Mouse (Mus musculus) cerebellum, adult 9-11 months (tissue): ENCODE results near the gene Rnase10.
"Not testable (repeated sequence)": the region's sequence is repeated elsewhere in the genome, so short reads cannot be mapped to it uniquely, and the experiment has no call there.

ENCODE experiments used
- DNase-seq: peaks from one replicate; pipeline ENCODE4 v3.0.0; 2022

The Rnase10 gene

DNA sequence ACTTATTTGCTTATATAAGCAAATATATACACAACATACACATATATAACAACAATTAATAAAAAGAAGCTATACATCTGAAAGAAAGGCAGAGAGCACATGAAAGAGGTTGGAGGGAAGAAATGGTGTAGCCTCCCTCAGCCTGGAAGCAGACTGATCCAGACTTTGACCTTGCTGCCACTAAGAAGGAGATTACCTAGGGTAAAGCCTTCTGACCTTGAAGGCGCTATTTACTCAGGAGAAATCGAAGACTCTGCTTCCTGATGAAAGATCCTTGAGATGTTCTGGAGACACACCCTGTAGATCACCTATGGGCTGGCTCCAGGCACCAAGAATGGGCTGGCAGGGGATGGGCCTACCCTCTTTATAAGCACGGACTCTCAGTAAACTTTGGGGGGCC is 7.2 kb downstream of the Rnase10 start:
- DNase-seq: not testable (repeated sequence)

DNA sequence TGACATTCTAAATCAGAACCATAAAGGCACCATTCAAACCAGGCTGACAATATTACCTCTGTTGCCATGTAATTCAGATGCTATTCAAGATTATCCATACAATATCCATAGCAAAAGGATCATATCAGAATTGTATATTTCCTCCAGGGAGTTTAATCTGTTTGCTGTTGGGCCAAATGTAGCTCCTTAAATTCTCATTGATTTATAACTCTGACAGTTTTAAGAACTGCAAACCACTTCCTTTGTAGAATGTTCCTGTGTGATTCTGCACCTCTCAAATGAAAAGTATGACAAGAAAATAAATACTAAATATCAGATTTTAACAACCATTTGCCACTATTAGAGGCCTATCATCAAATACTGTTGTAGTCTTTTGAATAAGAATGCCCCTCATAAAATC is 8.2 kb downstream of the Rnase10 start:
- DNase-seq: no peak

DNA sequence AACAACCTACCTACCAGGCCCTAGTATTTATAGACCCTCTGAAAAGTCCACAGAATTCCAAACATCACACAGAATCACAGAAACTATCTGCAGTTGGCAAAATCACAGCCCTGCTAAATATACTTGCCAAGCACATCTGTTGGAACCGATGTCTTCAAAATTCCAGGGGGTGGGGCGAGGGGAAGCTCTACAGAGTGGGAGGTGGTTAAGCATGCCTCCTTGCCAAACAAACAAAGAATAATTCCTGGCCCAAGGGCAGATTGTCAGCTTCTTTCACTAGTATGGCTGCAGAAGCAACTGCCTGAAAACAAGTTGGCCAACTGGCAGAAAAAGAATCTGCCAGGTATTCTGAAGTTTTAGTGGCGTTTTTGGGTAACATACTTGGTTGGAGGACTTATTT is 9.7 kb downstream of the Rnase10 start:
- DNase-seq: no peak

DNA sequence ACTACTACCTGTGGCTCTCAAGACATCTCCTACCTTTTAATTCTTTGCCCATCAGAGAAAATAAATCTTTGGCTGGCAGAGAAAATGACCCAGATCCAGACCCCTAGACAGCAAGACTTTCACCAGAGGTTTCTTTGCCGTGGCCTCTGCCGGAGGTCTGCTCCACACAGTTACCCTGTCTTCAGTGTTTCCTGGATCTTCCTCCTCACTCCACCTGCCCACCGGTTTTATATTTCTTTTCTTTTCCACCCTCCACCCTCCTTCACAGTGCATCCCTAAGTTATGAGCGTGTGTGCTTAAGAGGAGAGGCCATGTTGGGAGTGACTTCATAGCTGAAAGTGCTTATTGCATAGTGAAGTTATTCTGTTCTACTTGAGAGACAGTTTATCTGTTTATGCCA is 15.9 kb downstream of the Rnase10 start:
- no peak for DNase-seq

DNA sequence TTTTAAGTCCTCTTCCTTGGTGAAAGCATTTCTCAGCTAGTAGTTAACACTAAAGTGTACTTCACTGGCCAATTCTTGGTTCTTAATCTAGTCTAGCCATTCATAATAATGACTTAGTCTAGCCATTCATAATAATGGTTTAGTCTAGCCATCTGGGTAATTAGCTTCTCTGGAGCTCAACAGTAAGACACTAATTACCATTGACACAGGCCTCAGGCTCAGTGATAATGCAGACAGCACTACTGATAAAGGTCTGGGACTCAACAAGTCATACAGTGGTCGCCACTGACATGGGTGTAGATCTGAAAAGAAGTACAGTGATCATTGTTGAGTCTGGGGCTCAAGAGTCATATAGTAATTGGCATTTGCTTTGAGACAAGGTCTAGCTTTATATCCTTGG is 17.3 kb downstream of the Rnase10 start:
- no peak for DNase-seq

DNA sequence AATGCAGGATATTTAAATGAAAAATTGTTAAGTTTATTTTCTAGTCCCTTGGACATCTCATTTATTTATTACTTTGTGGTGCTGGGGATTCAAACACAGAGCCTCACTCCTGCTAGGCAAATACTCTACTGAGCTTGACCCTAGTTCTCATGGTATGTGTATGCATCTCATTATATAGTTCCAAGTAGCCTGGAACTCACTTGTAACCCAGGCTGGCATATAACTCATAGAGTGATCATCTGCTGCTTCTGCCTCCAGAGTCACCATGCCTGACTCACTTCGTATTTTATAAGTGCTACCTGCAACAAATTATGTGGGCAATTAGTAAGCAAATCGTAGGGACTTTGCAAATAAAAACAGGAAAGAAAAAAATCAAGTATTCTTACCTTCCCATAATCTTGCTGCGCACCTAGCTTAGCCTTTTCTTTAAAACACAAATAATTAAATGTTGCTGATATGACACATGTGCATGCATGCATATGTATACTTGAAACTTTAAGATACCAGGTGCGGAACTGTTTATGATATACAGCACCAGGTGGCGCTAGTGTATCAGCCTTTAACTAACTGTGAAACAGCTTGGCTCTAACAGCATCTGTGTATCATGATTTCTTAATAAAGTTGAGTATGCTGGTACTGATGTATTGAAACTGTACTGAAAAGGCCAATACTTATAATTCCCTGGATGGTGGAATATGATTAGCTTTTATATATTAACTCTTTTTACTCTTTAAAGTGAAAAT is 19.0 kb downstream of the Rnase10 start:
- DNase-seq: peak; percentile 58

DNA sequence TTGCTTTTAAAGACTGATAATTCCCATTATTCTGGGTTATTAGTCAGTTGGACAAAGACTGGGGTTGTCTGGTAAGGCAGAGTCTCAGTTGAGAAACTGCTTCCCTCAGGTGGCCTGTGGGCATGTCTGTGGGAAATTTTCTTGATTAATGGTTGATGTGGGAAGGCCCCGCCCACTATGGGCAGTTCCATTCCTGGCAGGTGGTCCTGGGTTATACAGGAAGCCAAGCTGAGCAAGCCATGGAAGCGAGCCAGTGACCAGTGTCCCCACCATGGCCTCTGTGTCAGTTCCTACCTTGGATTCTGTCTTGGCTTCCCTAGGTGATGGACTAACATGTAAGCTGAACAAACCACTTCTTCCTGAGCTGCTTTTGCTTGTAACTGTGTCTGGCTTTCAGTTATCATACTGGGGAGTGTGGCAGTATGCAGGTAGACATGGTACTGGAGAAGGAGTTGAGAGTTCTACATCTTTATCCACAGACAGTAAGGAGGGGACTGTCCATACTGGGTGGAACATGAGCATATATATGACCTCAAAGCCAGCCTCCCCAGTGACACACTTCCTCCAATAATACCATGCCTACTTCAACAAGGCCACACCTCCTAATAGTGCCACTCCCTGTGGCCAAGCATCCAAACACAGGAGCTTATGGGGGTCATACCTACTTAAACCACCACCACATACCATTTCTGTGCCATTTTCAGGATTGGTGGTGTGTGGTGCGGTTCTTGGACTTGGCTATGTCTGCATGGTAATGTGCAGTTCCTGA is 20.0 kb downstream of the Rnase10 start:
- peak; percentile 7 for DNase-seq

DNA sequence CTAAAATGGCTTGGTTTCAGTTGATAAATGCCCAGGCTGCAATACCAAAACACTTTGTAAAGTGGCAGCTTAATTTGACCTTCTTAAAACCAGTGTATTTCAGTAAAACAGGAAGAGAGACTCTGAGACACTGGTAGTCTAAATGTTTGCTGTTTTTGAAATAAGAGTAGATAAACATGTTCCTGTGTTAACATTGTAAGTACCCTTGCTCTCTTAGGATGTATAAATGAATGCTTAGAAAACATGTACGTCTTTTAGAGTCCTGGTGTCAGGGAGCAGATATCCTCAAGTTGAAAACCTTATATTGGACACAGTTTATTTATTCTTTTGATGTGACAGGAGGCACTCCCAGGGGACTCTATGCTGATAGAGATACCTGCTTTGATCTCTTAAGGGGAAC is 27.7 kb downstream of the Rnase10 start:
- no peak for DNase-seq

DNA sequence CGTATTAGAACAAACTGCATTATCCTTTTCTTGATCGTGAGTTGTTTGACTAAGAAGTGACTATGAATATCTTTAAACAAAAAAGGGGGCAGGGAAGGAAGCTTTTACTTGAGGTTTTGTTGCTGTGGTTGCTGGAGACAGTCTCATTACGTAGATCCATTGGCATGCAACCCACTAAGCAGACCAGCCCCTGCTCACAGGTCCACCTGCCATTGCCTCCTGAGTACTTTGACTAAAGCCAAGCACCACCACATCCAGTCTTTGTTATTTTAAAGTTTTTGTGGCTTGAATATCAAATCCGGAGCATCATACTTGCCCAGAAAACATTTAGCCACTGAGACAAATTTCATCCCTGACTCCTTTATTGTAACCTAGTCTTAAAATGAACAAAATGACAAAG is 28.7 kb downstream of the Rnase10 start:
- no peak for DNase-seq

DNA sequence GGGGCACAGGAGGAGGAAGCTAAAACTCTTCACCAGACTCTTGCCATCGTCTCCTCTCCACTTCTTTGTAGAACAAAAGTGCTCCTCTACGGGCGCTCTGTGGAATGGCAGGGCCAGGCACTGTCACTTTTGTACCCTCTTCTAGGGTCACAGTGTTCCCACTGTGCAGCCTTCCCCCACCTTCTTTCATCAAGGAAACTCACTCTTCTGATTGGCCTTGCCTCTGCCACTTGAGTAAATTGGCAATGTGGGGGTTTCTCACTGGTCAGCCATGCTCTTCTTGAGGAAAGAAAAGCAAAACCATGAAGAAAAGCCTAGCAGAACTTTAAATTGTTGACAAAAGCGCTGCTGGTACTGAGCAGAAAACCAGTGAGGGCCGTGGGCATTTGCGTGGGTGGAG is 34.2 kb downstream of the Rnase10 start, which contains the start of gene Rnase9:
Gene Rnase9 (minus strand): TSS at position 101 of the 400 bp plus-strand sequence.
- DNase-seq: no peak

DNA sequence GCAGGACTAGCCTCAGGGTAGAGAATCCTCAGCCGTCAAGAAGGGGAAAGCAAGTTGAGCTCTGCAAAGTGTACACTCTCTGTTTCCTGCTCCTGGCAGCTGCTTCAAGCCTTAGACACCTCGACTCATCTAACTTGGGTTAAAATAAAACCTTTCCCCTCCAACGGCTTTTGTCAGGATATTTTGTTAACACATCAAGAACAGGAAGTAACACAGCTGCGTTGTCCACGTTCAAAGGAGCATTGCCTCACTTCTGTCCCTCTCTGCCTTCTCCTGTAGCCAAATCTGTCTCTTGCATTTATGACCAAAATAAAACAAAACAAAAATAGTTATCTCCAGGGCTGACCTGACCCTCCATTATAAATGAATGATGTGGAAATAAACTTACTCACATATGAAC is 40.3 kb downstream of the Rnase10 start:
- no peak for DNase-seq

DNA sequence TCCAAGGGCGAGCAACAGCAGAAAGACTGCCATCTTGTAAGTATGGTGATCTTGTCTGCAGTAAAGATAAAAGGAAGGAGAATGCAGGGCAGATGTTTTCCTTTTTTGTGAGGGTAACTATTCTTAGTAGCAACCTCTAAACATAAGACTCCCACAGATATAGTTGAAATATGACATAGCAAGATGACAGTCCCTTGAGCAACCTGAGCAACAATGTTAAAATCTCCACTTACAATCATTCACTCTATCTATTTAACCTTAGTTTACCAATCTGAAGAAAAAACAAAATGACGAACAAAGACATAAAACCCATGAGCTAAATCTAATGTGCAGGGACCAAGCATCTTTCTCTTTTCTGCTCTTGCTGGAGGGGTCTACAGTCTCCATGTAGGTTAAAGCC is 42.5 kb downstream of the Rnase10 start, which contains the start of gene Rnase11:
Gene Rnase11 (minus strand): TSS at position 101 of the 400 bp plus-strand sequence.
- DNase-seq: no peak

DNA sequence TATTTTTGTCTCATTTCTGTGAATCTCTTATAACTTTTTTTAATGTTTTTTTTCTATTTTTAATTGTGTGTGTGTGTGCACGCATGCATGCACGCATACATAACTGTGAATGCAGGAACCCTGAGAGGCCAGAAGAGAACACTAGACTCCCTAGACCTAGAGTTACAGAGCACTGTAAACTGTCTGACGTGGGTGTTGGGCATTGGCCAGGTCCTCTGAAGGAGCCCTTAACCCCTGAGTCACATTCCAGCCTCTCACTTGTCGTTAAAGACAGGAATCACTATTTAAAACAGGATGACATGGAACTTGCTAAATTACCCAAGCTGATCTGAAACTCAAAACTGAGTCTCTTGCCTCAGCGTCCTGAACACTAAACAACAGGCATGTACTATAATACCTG is 44.4 kb downstream of the Rnase10 start:
- no peak for DNase-seq

DNA sequence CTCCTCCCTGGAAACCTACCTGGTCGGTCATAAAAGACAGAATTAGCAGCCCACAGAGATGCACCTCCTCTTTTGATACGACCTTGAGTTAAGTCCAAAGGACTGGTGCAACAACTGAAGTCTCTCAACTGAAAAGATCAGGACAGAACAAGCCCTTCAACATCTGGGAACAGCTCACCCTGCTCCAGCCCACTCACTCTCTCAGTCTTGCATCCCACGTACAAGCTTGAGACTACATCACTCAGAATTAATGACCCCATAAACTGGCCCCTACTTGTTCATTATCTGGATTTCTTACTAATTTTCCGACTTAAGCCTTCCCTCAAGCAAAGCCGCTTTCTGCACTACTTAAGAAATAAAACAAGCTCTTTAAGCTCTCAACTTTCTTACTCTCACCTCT is 45.6 kb downstream of the Rnase10 start:
- no peak for DNase-seq

DNA sequence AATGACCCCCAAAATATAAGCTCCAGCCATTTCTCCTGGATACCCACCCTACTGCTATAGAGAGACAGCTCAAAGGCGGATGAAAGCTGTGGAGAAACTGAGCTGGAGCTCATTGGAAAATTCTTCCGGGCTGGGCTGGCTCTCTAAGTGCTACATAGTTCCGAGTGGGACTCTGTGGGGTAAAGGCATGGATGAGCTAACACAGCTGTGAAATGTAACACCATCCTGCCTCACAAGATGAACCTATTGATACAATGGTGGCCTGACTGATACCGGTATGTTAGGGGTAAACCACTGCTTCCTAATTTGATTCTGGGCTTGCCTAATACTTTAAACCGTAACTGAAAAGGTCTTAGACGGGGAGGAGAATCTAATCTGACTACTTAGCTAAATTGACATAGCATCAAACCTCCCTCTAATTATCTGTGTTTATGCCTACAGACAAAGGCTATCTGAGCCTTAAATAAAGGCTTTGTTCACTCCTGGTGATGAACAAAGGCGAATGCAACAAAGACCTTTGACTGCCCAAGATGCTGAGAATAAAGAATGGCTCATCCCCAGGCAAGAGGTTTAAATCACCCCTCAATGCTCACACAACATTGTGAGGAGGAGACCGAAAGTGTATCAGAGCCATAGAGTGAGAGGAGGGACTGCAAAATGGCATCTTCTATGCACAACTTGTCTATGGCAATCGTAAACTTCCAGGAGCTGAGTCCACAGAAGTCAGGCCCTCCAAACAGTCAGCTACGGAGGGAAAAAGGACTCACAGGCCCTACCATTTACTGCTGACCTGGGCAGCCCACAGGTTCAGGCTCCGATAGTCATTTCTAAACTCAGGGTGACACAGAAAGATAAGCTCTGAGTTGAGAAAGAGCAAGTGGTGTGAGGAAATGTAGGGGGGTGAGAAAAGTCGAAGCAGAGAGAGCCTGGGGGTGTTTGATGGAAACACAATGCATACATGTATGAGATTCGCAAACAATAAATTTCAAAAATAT is 47.0 kb downstream of the Rnase10 start:
- DNase-seq: no peak

DNA sequence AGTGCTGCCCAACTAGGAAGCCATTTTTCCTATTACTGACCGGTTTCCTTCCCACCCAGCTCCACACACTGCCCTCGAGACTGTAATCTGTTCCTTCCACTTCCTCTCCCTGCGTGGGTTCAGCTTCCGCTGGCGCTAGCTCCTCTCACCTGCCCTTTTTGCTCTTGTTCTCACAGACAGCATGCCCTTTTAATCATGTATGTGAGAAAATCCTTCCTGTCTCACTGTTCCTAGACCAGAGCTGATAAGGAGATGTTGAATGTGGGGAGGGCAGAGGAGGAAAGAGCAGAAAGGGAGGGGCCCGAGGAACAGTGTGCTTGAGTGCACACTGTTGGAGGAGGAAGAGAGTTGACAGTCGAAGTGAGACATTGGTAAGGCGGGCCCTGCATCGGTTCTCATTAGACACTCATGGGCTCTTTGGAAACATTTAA is 49.9 kb downstream of the Rnase10 start, which contains the start of gene Rnase12:
Gene Rnase12 (minus strand): TSS at position 261 of the 431 bp plus-strand sequence.
- DNase-seq: no peak
